Mouse (Mus musculus) megakaryocyte, adult 5-6 weeks (primary cell): ENCODE data around the gene Thap8. TPM values are rescaled to one million over a fixed set of nuclear protein-coding genes. Genes with fewer than 3 reads are reported as not detected.

Experiments
- ATAC-seq: 2 replicates; pipeline ENCODE4 v1.8.0; 2016; ENCODE audit warnings: mild to moderate bottlenecking, inconsistent platforms; ENCODE audit not compliant: poor library complexity, severe bottlenecking
- total RNA-seq, 2 experiments: library from RNA; stranded (forward) in 1 of 2; stranded (reverse) in 1 of 2; fragments of 153-499, 151-499 nt in 1 of 2; fragments of 221-1000, 200-1000 nt in 1 of 2; gene quantifications; 2 replicates each; pipeline versions ENCODE4 v1.2.3 to v1.2.4; 2015 to 2017

The Thap8 gene
- total RNA-seq, 2 experiments from 2014 or later: 0.51 to 0.84 TPM

GRCm38 (mm10) chr7:30282740-30283139, 2.8 kb downstream of the Thap8 start:
- no peak for ATAC-seq

GRCm38 (mm10) chr7:30286701-30287410, 7.0 kb downstream of the Thap8 start:
- no peak for ATAC-seq

GRCm38 (mm10) chr7:30288046-30288445, 8.2 kb downstream of the Thap8 start:
- no peak for ATAC-seq

- ATAC-seq: no peak
Measured at GRCm38 (mm10) chr7:30289071-30289713, 9.3 kb downstream of the Thap8 start.

- ATAC-seq: no peak
Measured at GRCm38 (mm10) chr7:30289714-30290399, 10.0 kb downstream of the Thap8 start.

- ATAC-seq: no peak
Measured at GRCm38 (mm10) chr7:30291215-30292131, 11.6 kb downstream of the Thap8 start, which contains the start of gene Clip3. Gene Clip3, plus strand, starts transcription at chr7:30291728.

GRCm38 (mm10) chr7:30293795-30294194, 13.9 kb downstream of the Thap8 start:
- no peak for ATAC-seq

- ATAC-seq: no peak
Measured at GRCm38 (mm10) chr7:30294296-30294695, 14.4 kb downstream of the Thap8 start.

GRCm38 (mm10) chr7:30295103-30295502, 15.2 kb downstream of the Thap8 start:
- ATAC-seq: no peak

GRCm38 (mm10) chr7:30296816-30297215, 16.9 kb downstream of the Thap8 start:
- ATAC-seq: no peak

- no peak for ATAC-seq
Measured at GRCm38 (mm10) chr7:30297266-30297665, 17.4 kb downstream of the Thap8 start.

- peak; percentile 68 for ATAC-seq
Measured at GRCm38 (mm10) chr7:30300914-30301313, 21.0 kb downstream of the Thap8 start.

- ATAC-seq: no peak
Measured at GRCm38 (mm10) chr7:30306083-30306779, 26.3 kb downstream of the Thap8 start.

- ATAC-seq: peak; percentile 100
Measured at GRCm38 (mm10) chr7:30308076-30309005, 28.4 kb downstream of the Thap8 start, which contains the start of gene Alkbh6. Gene Alkbh6, plus strand, starts transcription at chr7:30308717.

GRCm38 (mm10) chr7:30309395-30310129, 29.7 kb downstream of the Thap8 start:
- ATAC-seq: no peak

- ATAC-seq: no peak
Measured at GRCm38 (mm10) chr7:30310136-30310535, 30.2 kb downstream of the Thap8 start.

- no peak for ATAC-seq
Measured at GRCm38 (mm10) chr7:30313666-30314320, 33.9 kb downstream of the Thap8 start.

GRCm38 (mm10) chr7:30314721-30315155, 34.8 kb downstream of the Thap8 start, which contains the start of gene Syne4:
Gene Syne4, plus strand, starts transcription at chr7:30314807.
- ATAC-seq: no peak
